Mouse (Mus musculus) MEL (cell line): ENCODE results near the gene Trmt2a. TPM values are rescaled to one million over a fixed set of nuclear protein-coding genes. Genes with fewer than 3 reads are reported as not detected.

Experiments used
- DNase-seq: peaks from one replicate; pipeline ENCODE4 v3.0.0; 2011; ENCODE audit warnings: low read depth, low spot score
- H3K27ac ChIP-seq: 2 replicates; pipeline ENCODE4 v1.5.1; 2012; ENCODE audit warnings: low read depth, mild to moderate bottlenecking, control low read depth, low read length, moderate library complexity; ENCODE audit not compliant: control insufficient read depth
- H3K27me3 ChIP-seq, 2 experiments: fragments of 150-350 bp in 1 of 2; sonication (generic) in 1 of 2; 2 replicates each; pipeline ENCODE4 v1.6.1; 2012; ENCODE audit warnings: low read length in 2 of 2, mild to moderate bottlenecking in 2 of 2, improper control_type of control experiment in 1 of 2, moderate library complexity in 1 of 2; ENCODE audit not compliant: insufficient read depth in 2 of 2, control insufficient read depth in 1 of 2
- H3K36me3 ChIP-seq, 2 experiments: 2 replicates each; pipeline ENCODE4 v1.6.1; 2012 to 2014; ENCODE audit warnings: low read length in 2 of 2, improper control_type of control experiment in 1 of 2, inconsistent platforms in 1 of 2, mild to moderate bottlenecking in 1 of 2; ENCODE audit not compliant: insufficient read depth in 2 of 2, control insufficient read depth in 1 of 2
- H3K4me1 ChIP-seq, 2 experiments: fragments of 150-350 bp in 1 of 2; sonication (generic) in 1 of 2; 2 replicates each; pipeline ENCODE4 v1.6.1; 2012; ENCODE audit warnings: low read length in 2 of 2, improper control_type of control experiment in 1 of 2, mild to moderate bottlenecking in 1 of 2; ENCODE audit not compliant: insufficient read depth in 2 of 2, control insufficient read depth in 1 of 2
- H3K4me3 ChIP-seq, 2 experiments: fragments of 150-350 bp in 1 of 2; sonication (generic) in 1 of 2; 2 replicates each; pipeline ENCODE4 v1.5.1; 2012; ENCODE audit warnings: low read depth in 2 of 2, low read length in 2 of 2, mild to moderate bottlenecking in 2 of 2, moderate library complexity in 2 of 2, control low read depth in 1 of 2, improper control_type of control experiment in 1 of 2; ENCODE audit not compliant: control insufficient read depth in 1 of 2, insufficient read depth in 1 of 2
- H3K79me2 ChIP-seq: 2 replicates; pipeline ENCODE4 v1.6.1; 2012; ENCODE audit warnings: mild to moderate bottlenecking, low read length, moderate library complexity; ENCODE audit not compliant: control insufficient read depth, poor library complexity, insufficient read depth
- H3K9ac ChIP-seq: 2 replicates; pipeline ENCODE4 v1.6.1; 2012; ENCODE audit warnings: low read depth, mild to moderate bottlenecking, control low read depth, low read length, moderate library complexity; ENCODE audit not compliant: control insufficient read depth, poor library complexity, severe bottlenecking
- H3K9me3 ChIP-seq: fragments of 150-350 bp; sonication (generic); replicated peaks from 2 replicates; pipeline ENCODE4 v1.6.1; 2012; ENCODE audit warnings: mild to moderate bottlenecking, low read length, improper control_type of control experiment, moderate library complexity; ENCODE audit not compliant: insufficient read depth
- BHLHE40 ChIP-seq: IDR thresholded peaks from 2 replicates; pipeline ENCODE4 v1.6.1; 2012; ENCODE audit warnings: low read depth, mild to moderate bottlenecking, inconsistent platforms, low read length, improper control_type of control experiment, borderline replicate concordance
- CHD1 ChIP-seq: IDR thresholded peaks from 2 replicates; pipeline ENCODE4 v1.6.1; 2012; ENCODE audit warnings: low read depth, mild to moderate bottlenecking, inconsistent platforms, low read length, improper control_type of control experiment
- CTCF ChIP-seq, 3 experiments: IDR thresholded peaks in 2 of 3; conservative IDR thresholded peaks in 1 of 3; 2 replicates each; pipeline ENCODE4 v1.5.1; 2011 to 2012; ENCODE audit warnings: low read length in 3 of 3, low read depth in 2 of 3, mild to moderate bottlenecking in 2 of 3, improper control_type of control experiment in 1 of 3, inconsistent platforms in 1 of 3, mixed read lengths in 1 of 3, moderate library complexity in 1 of 3; ENCODE audit not compliant: control insufficient read depth in 1 of 3, insufficient read depth in 1 of 3, poor library complexity in 1 of 3, severe bottlenecking in 1 of 3
- ELF1 ChIP-seq: IDR thresholded peaks from 2 replicates; pipeline ENCODE4 v1.6.1; 2014; ENCODE audit warnings: low read depth, mild to moderate bottlenecking, inconsistent platforms, low read length, improper control_type of control experiment, moderate library complexity
- EP300 ChIP-seq, 2 experiments: IDR thresholded peaks; 2 replicates each; pipeline ENCODE4 v1.6.1; 2011; ENCODE audit warnings: improper control_type of control experiment in 2 of 2, low read length in 2 of 2, low read depth in 1 of 2, mild to moderate bottlenecking in 1 of 2
- ETS1 ChIP-seq: IDR thresholded peaks from 2 replicates; pipeline ENCODE4 v1.6.1; 2012; ENCODE audit warnings: low read depth, mild to moderate bottlenecking, inconsistent platforms, low read length, improper control_type of control experiment, moderate library complexity
- GATA1 ChIP-seq: IDR thresholded peaks from 2 replicates; pipeline ENCODE4 v1.6.1; 2011; ENCODE audit warnings: low read depth, low read length, improper control_type of control experiment
- HCFC1 ChIP-seq: IDR thresholded peaks from 2 replicates; pipeline ENCODE4 v1.6.1; 2012; ENCODE audit warnings: low read depth, mild to moderate bottlenecking, inconsistent platforms, low read length, improper control_type of control experiment, moderate library complexity
- KAT2A ChIP-seq: conservative IDR thresholded peaks from 2 replicates; pipeline ENCODE4 v1.6.1; 2012; ENCODE audit warnings: low read depth, low read length, improper control_type of control experiment, inconsistent platforms
- MAFK ChIP-seq: IDR thresholded peaks from 2 replicates; pipeline ENCODE4 v1.6.1; 2011; ENCODE audit warnings: low read depth, mild to moderate bottlenecking, low read length, improper control_type of control experiment, borderline replicate concordance
- MAX ChIP-seq: IDR thresholded peaks from 2 replicates; pipeline ENCODE4 v1.6.1; 2011; ENCODE audit warnings: low read length, improper control_type of control experiment
- MAZ ChIP-seq: IDR thresholded peaks from 2 replicates; pipeline ENCODE4 v1.6.1; 2012; ENCODE audit warnings: low read depth, mild to moderate bottlenecking, inconsistent platforms, low read length, improper control_type of control experiment
- MEF2A ChIP-seq: IDR thresholded peaks from 2 replicates; pipeline ENCODE4 v1.6.1; 2014; ENCODE audit warnings: low read depth, mild to moderate bottlenecking, inconsistent platforms, low read length, improper control_type of control experiment; ENCODE audit not compliant: poor library complexity, insufficient replicate concordance, severe bottlenecking; ENCODE audit errors: extremely low read depth
- MXI1 ChIP-seq: IDR thresholded peaks from 2 replicates; pipeline ENCODE4 v1.6.1; 2011; ENCODE audit warnings: mild to moderate bottlenecking, low read depth, low read length, improper control_type of control experiment
- MYC ChIP-seq: IDR thresholded peaks from 2 replicates; pipeline ENCODE4 v1.6.1; 2011; ENCODE audit warnings: low read depth, mild to moderate bottlenecking, low read length, improper control_type of control experiment, moderate library complexity
- NELFE ChIP-seq: IDR thresholded peaks from 2 replicates; pipeline ENCODE4 v1.6.1; 2011; ENCODE audit warnings: low read depth, low read length, improper control_type of control experiment
- NRF1 ChIP-seq: IDR thresholded peaks from 2 replicates; pipeline ENCODE4 v1.6.1; 2014; ENCODE audit warnings: low read depth, mild to moderate bottlenecking, inconsistent platforms, low read length, improper control_type of control experiment, moderate library complexity; ENCODE audit not compliant: poor library complexity, insufficient read depth, severe bottlenecking
- POLR2A ChIP-seq, 2 experiments: IDR thresholded peaks; 2 replicates each; pipeline ENCODE4 v1.6.1; 2011 to 2012; ENCODE audit warnings: low read length in 2 of 2, mild to moderate bottlenecking in 2 of 2, control low read depth in 1 of 2, improper control_type of control experiment in 1 of 2, low read depth in 1 of 2, moderate library complexity in 1 of 2; ENCODE audit not compliant: control insufficient read depth in 1 of 2, insufficient read depth in 1 of 2, poor library complexity in 1 of 2
- POLR2AphosphoS2 ChIP-seq: IDR thresholded peaks from 2 replicates; pipeline ENCODE4 v1.6.1; 2011; ENCODE audit warnings: low read length, improper control_type of control experiment
- SIN3A ChIP-seq: IDR thresholded peaks from 2 replicates; pipeline ENCODE4 v1.6.1; 2012; ENCODE audit warnings: low read length, improper control_type of control experiment, inconsistent platforms
- SMC3 ChIP-seq: IDR thresholded peaks from 2 replicates; pipeline ENCODE4 v1.6.1; 2011; ENCODE audit warnings: low read depth, low read length, improper control_type of control experiment
- TAL1 ChIP-seq: IDR thresholded peaks from 2 replicates; pipeline ENCODE4 v1.6.1; 2012; ENCODE audit warnings: mild to moderate bottlenecking, inconsistent platforms, low read length, moderate library complexity, mixed read lengths
- TBP ChIP-seq: IDR thresholded peaks from 2 replicates; pipeline ENCODE4 v1.8.0; 2011; ENCODE audit warnings: low read depth, low read length, improper control_type of control experiment
- TCF12 ChIP-seq: IDR thresholded peaks from 2 replicates; pipeline ENCODE4 v1.6.1; 2014; ENCODE audit warnings: low read depth, mild to moderate bottlenecking, inconsistent platforms, low read length, improper control_type of control experiment, moderate library complexity
- UBTF ChIP-seq: IDR thresholded peaks from 2 replicates; pipeline ENCODE4 v1.6.1; 2012; ENCODE audit warnings: low read depth, mild to moderate bottlenecking, inconsistent platforms, low read length, improper control_type of control experiment, moderate library complexity, borderline replicate concordance; ENCODE audit not compliant: insufficient read depth
- USF1 ChIP-seq: IDR thresholded peaks from 2 replicates; pipeline ENCODE4 v1.6.1; 2014; ENCODE audit warnings: low read depth, mild to moderate bottlenecking, inconsistent platforms, low read length, improper control_type of control experiment, moderate library complexity
- USF2 ChIP-seq, 2 experiments: IDR thresholded peaks; 2 replicates each; pipeline ENCODE4 v1.6.1; 2011 to 2012; ENCODE audit warnings: improper control_type of control experiment in 2 of 2, low read length in 2 of 2, borderline replicate concordance in 1 of 2, inconsistent platforms in 1 of 2, low read depth in 1 of 2, mild to moderate bottlenecking in 1 of 2; ENCODE audit not compliant: insufficient read depth in 1 of 2
- ZMIZ1 ChIP-seq: IDR thresholded peaks from 2 replicates; pipeline ENCODE4 v1.6.1; 2012; ENCODE audit warnings: low read depth, mild to moderate bottlenecking, inconsistent platforms, low read length, improper control_type of control experiment, moderate library complexity
- polyA plus RNA-seq, 2 experiments: library from polyadenylated mRNA; stranded (reverse) in 1 of 2; unstranded in 1 of 2; fragments of >175 nt in 1 of 2; fragments of >200 nt in 1 of 2; gene quantifications; 2 replicates each; pipeline versions ENCODE4 v1.2.1 to v1.2.4; 2012; ENCODE audit warnings: low replicate concordance in 2 of 2, low read depth in 1 of 2; ENCODE audit not compliant: insufficient read length in 2 of 2, insufficient read depth in 1 of 2, missing spikeins in 1 of 2
- total RNA-seq: library from RNA; depleted of rRNA; stranded (reverse); fragments of 300-350 nt; gene quantifications from 2 replicates; pipeline ENCODE4 v1.2.3, GENCODE M21; 2012

Gene Trmt2a
- total and polyA plus RNA-seq, 3 experiments = 178 to 185 TPM; not detected in 1

GRCm38 (mm10) chr16:18288166-18288565 lies 39.7 kb downstream of the Trmt2a start:
- TF ChIP-seq SIN3A (no peak), USF2 (IDR thresholded peaks at IDR 0.05; ENCODE audit: borderline replicate concordance in 1 of 2, insufficient read depth in 1 of 2, low read depth in 1 of 2, low read length in 2 of 2) (no peak), MEF2A (no peak), HCFC1 (no peak), SMC3 (no peak), POLR2AphosphoS2 (no peak), USF1 (no peak), ELF1 (no peak), CHD1 (no peak), NELFE (no peak), POLR2A (IDR thresholded peaks at IDR 0.05; ENCODE audit: control insufficient read depth in 1 of 2, insufficient read depth in 1 of 2, low read depth in 1 of 2, low read length in 2 of 2, poor library complexity in 1 of 2) (no peak), MAFK (no peak), MXI1 (no peak), BHLHE40 (no peak), MYC (no peak), CTCF (IDR thresholded peaks at IDR 0.05 in 2 of 3, conservative IDR thresholded peaks at IDR 0.05 in 1 of 3; ENCODE audit: control insufficient read depth in 1 of 3, insufficient read depth in 1 of 3, low read depth in 2 of 3, low read length in 3 of 3, poor library complexity in 1 of 3, severe bottlenecking in 1 of 3) (no peak)
- peak; percentile 46 for DNase-seq
- H3K27ac ChIP-seq = peak overlapping the region; percentile 87

DNA sequence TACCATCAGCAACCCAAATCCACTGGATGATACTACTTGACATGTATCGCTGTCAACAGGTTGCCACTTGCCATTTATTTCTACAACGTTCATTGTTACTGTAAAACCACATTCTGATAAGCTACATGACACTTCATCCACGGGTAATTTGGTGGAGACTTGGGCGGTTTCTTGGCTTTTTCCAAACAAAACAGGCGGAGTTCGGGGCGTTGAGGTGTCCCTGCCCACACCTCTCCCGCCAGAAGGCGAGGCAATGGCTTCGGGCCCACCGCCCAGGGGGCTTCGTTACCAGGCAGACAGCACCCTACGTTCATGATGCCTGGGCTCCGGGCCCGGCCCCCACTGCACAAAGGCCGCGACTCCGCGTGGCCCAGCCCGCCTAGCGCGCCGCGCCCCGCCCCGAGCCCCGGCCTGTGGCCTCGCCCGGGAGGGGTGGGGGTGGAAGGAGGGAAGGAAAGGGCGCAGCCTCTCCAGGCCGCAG lies 40.1 kb downstream of the Trmt2a start:
- Histone ChIP-seq H3K79me2 (peaks cover 43% of the 10 kb centered on the region), H3K36me3 (peaks cover 12 to 17% of the 10 kb centered on the region in 2 experiments), H3K27me3 (no peaks in the 10 kb centered on the region), H3K4me1 (peaks cover 13% of the 10 kb centered on the region in 2 experiments; a peak in 3 of 4 replicates), H3K9me3 (no peaks in the 10 kb centered on the region), H3K4me3 (peak overlapping the region; percentile 78 to 82), H3K27ac (peak overlapping the region; percentile 87), H3K9ac (peak overlapping the region; percentile 97)
- peak; percentile 71 for DNase-seq
- TF ChIP-seq NRF1 = no peak
- 0 out of 2 replicates have a peak, but pooled peaks have one; percentile 30 for TF ChIP-seq KAT2A
- TF ChIP-seq MAX = peak; percentile 61
- TF ChIP-seq TCF12 = no peak
- peak; percentile 96; the same call in 1 of the 2 replicates for TF ChIP-seq UBTF
- TF ChIP-seq USF2 (IDR thresholded peaks at IDR 0.05; ENCODE audit: borderline replicate concordance in 1 of 2, insufficient read depth in 1 of 2, low read depth in 1 of 2, low read length in 2 of 2) = no peak
- peak; percentile 80 for TF ChIP-seq MAZ
- 0 out of 2 replicates have a peak, but pooled peaks have one; percentile 9 for TF ChIP-seq NELFE
- TF ChIP-seq EP300 (IDR thresholded peaks at IDR 0.05; ENCODE audit: low read depth in 1 of 2, low read length in 2 of 2) = peak in 1 of 2 experiments; percentile 20; a peak in 1 of 4 replicates
- TF ChIP-seq BHLHE40 = no peak
- peak; percentile 90 for TF ChIP-seq MXI1
- 0 out of 2 replicates have a peak, but pooled peaks have one; percentile 8 for TF ChIP-seq GATA1
- peak; percentile 51 for TF ChIP-seq ETS1
- TF ChIP-seq TBP = 0 out of 2 replicates have a peak, but pooled peaks have one; percentile 34
- TF ChIP-seq TAL1 = peak; percentile 13; the same call in 1 of the 2 replicates
- peak; percentile 72 for TF ChIP-seq SIN3A
- TF ChIP-seq ELF1 = no peak
- TF ChIP-seq ZMIZ1 = peak; percentile 18; the same call in 1 of the 2 replicates
- TF ChIP-seq CHD1 = no peak

More at GRCm38 (mm10) chr16:18288166-18288565, 39.7 kb downstream of the Trmt2a start:
- Histone ChIP-seq H3K27me3 (no peaks in the 10 kb centered on the region), H3K36me3 (peaks cover 17% of the 10 kb centered on the region in 2 experiments), H3K79me2 (peaks cover 43% of the 10 kb centered on the region), H3K4me3 (peak overlapping the region; percentile 78 to 82), H3K4me1 (peaks cover 13% of the 10 kb centered on the region in 2 experiments; a peak in 3 of 4 replicates), H3K9ac (peak overlapping the region; percentile 97), H3K9me3 (no peaks in the 10 kb centered on the region)
